Mouse (Mus musculus): ENCODE measurements around the gene Taar5.

DNA sequence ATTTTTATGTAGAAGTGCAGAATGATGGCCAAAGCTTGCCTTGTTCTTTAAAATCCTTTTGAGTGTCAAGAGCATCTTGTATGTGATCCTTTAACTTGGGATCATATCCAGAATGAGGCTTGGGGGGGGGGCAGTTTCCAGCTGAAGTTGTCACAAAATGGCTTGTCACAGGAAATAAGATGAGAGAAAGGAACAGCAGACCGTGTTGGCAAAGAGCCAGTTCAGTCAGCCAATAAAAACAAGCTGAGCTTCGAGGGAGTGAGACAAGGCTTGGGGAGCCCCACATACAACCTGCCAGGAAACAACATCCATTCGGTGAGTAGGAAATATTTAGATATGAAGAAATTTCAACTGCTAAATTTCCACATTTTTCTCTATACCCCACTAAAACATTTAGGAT, 7.1 kb upstream of the Taar5 start:
- TF ChIP-seq CTCF (IDR thresholded peaks at IDR 0.05; ENCODE audit: control insufficient read depth, insufficient read depth, low read length) (no peak), POLR2A (IDR thresholded peaks at IDR 0.05; ENCODE audit: borderline replicate concordance, control insufficient read depth, low read depth, low read length) (no peak)
